Mouse (Mus musculus): ENCODE data around the gene Eri2. TPM values are rescaled to one million over a fixed set of nuclear protein-coding genes. Genes with fewer than 3 reads are reported as not detected.

Gene Eri2
- polyA plus RNA-seq, 1 experiment from 2014 or later: 6.3 TPM

- H3K9me3 ChIP-seq (ENCODE audit: control insufficient read depth, low read length): no peaks in the 10 kb centered on the region
- no peaks in the 10 kb centered on the region for H3K4me1 ChIP-seq (replicated peaks; ENCODE audit: control insufficient read depth, insufficient read depth)
- no peak overlapping the region for H3K27ac ChIP-seq (replicated peaks)
- H3K36me3 ChIP-seq (ENCODE audit: control insufficient read depth, insufficient read depth, low read length): peaks cover 25% of the 10 kb centered on the region
- no peak overlapping the region for H3K9ac ChIP-seq (ENCODE audit: low read length)
- H3K4me2 ChIP-seq (replicated peaks; ENCODE audit: low read depth): no peak overlapping the region
- no peak for TF ChIP-seq CTCF (IDR thresholded peaks at IDR 0.05; ENCODE audit: low read depth)
- TF ChIP-seq EP300 (optimal IDR thresholded peaks at IDR 0.05): no peak
- H3K4me3 ChIP-seq (ENCODE audit: low read depth, low read length): no peak overlapping the region
- 90% methylated on average over 5 of the region's 5 CpGs for WGBS
- DNase-seq (ENCODE audit: low spot score) (no peak), ATAC-seq (ENCODE audit: low FRiP score, low TSS enrichment) (no peak)
- H3K27me3 ChIP-seq (ENCODE audit: control insufficient read depth, insufficient read depth, low read length): no peaks in the 10 kb centered on the region
Measured at GRCm38 (mm10) chr7:119784908-119785307, 8.9 kb downstream of the Eri2 start.

- no peak overlapping the region for H3K4me3 ChIP-seq (ENCODE audit: low read depth, low read length)
- WGBS: 88% methylated on average over 2 of the region's 2 CpGs
- peaks cover 25% of the 10 kb centered on the region for H3K36me3 ChIP-seq (ENCODE audit: control insufficient read depth, insufficient read depth, low read length)
- no peak overlapping the region for H3K4me2 ChIP-seq (replicated peaks; ENCODE audit: low read depth)
- H3K27ac ChIP-seq (replicated peaks): no peak overlapping the region
- no peak overlapping the region for H3K9ac ChIP-seq (ENCODE audit: low read length)
- TF ChIP-seq CTCF (IDR thresholded peaks at IDR 0.05; ENCODE audit: low read depth) (0 out of 2 replicates have a peak, but pooled peaks have one; percentile 16), EP300 (optimal IDR thresholded peaks at IDR 0.05) (no peak)
- H3K9me3 ChIP-seq (ENCODE audit: control insufficient read depth, low read length): no peaks in the 10 kb centered on the region
- H3K27me3 ChIP-seq (ENCODE audit: control insufficient read depth, insufficient read depth, low read length): no peaks in the 10 kb centered on the region
- ATAC-seq (ENCODE audit: low FRiP score, low TSS enrichment): no peak
- no peaks in the 10 kb centered on the region for H3K4me1 ChIP-seq (replicated peaks; ENCODE audit: control insufficient read depth, insufficient read depth)
- DNase-seq (ENCODE audit: low spot score): no peak
Measured at GRCm38 (mm10) chr7:119783453-119783852, 10.4 kb downstream of the Eri2 start.

- Histone ChIP-seq H3K9ac (ENCODE audit: low read length) (no peak overlapping the region), H3K4me3 (ENCODE audit: low read depth, low read length) (no peak overlapping the region), H3K4me2 (replicated peaks; ENCODE audit: low read depth) (no peak overlapping the region), H3K4me1 (replicated peaks; ENCODE audit: control insufficient read depth, insufficient read depth) (no peaks in the 10 kb centered on the region), H3K9me3 (ENCODE audit: control insufficient read depth, low read length) (no peaks in the 10 kb centered on the region), H3K36me3 (ENCODE audit: control insufficient read depth, insufficient read depth, low read length) (no peaks in the 10 kb centered on the region), H3K27me3 (ENCODE audit: control insufficient read depth, insufficient read depth, low read length) (no peaks in the 10 kb centered on the region), H3K27ac (replicated peaks) (peak overlapping the region; percentile 61; the same call in 1 of the 2 replicates)
- ATAC-seq (ENCODE audit: low FRiP score, low TSS enrichment): peak; percentile 95
- WGBS: 73% methylated on average over 8 of the region's 8 CpGs
- TF ChIP-seq EP300 (optimal IDR thresholded peaks at IDR 0.05) (peak; percentile 32), CTCF (IDR thresholded peaks at IDR 0.05; ENCODE audit: low read depth) (no peak)
- DNase-seq (ENCODE audit: low spot score): peak; percentile 58
Measured at GRCm38 (mm10) chr7:119769895-119770294, 24.0 kb downstream of the Eri2 start.

GRCm38 (mm10) chr7:119766996-119767395 lies 26.9 kb downstream of the Eri2 start:
- Histone ChIP-seq H3K4me1 (replicated peaks; ENCODE audit: control insufficient read depth, insufficient read depth) (no peaks in the 10 kb centered on the region), H3K9me3 (ENCODE audit: control insufficient read depth, low read length) (no peaks in the 10 kb centered on the region), H3K9ac (ENCODE audit: low read length) (no peak overlapping the region), H3K4me2 (replicated peaks; ENCODE audit: low read depth) (no peak overlapping the region), H3K36me3 (ENCODE audit: control insufficient read depth, insufficient read depth, low read length) (no peaks in the 10 kb centered on the region), H3K27me3 (ENCODE audit: control insufficient read depth, insufficient read depth, low read length) (no peaks in the 10 kb centered on the region), H3K27ac (replicated peaks) (no peak overlapping the region), H3K4me3 (ENCODE audit: low read depth, low read length) (no peak overlapping the region)
- no peak for ATAC-seq (ENCODE audit: low FRiP score, low TSS enrichment)
- WGBS: 77% methylated on average over 6 of the region's 6 CpGs
- TF ChIP-seq EP300 (optimal IDR thresholded peaks at IDR 0.05) (no peak), CTCF (IDR thresholded peaks at IDR 0.05; ENCODE audit: low read depth) (no peak)
- DNase-seq (ENCODE audit: low spot score): no peak

GRCm38 (mm10) chr7:119764377-119764776 lies 29.5 kb downstream of the Eri2 start:
- peak; percentile 65; the same call in 1 of the 2 replicates for ATAC-seq (ENCODE audit: low FRiP score, low TSS enrichment)

GRCm38 (mm10) chr7:119762166-119762697 lies 31.6 kb downstream of the Eri2 start:
- H3K27ac ChIP-seq (replicated peaks): peak overlapping the region; percentile 61
- peak; percentile 74 for ATAC-seq (ENCODE audit: low FRiP score, low TSS enrichment)
- no peak overlapping the region for H3K9ac ChIP-seq (ENCODE audit: low read length)
- no peaks in the 10 kb centered on the region for H3K36me3 ChIP-seq (ENCODE audit: control insufficient read depth, insufficient read depth, low read length)
- no peak overlapping the region for H3K4me3 ChIP-seq (ENCODE audit: low read depth, low read length)
- H3K4me2 ChIP-seq (replicated peaks; ENCODE audit: low read depth): no peak overlapping the region
- no peaks in the 10 kb centered on the region for H3K27me3 ChIP-seq (ENCODE audit: control insufficient read depth, insufficient read depth, low read length)
- no peak for DNase-seq (ENCODE audit: low spot score)
- no peak for TF ChIP-seq EP300 (optimal IDR thresholded peaks at IDR 0.05)
- TF ChIP-seq CTCF (IDR thresholded peaks at IDR 0.05; ENCODE audit: low read depth): no peak
- H3K9me3 ChIP-seq (ENCODE audit: control insufficient read depth, low read length): no peaks in the 10 kb centered on the region
- WGBS: 19% methylated on average over 4 of the region's 4 CpGs
- H3K4me1 ChIP-seq (replicated peaks; ENCODE audit: control insufficient read depth, insufficient read depth): no peaks in the 10 kb centered on the region

More at GRCm38 (mm10) chr7:119764377-119764776, 29.5 kb downstream of the Eri2 start:
- DNase-seq (ENCODE audit: low spot score): no peak
- H3K9me3 ChIP-seq (ENCODE audit: control insufficient read depth, low read length): no peaks in the 10 kb centered on the region
- no peak overlapping the region for H3K9ac ChIP-seq (ENCODE audit: low read length)
- H3K4me3 ChIP-seq (ENCODE audit: low read depth, low read length): no peak overlapping the region
- no peak overlapping the region for H3K4me2 ChIP-seq (replicated peaks; ENCODE audit: low read depth)
- H3K27me3 ChIP-seq (ENCODE audit: control insufficient read depth, insufficient read depth, low read length): no peaks in the 10 kb centered on the region
- H3K36me3 ChIP-seq (ENCODE audit: control insufficient read depth, insufficient read depth, low read length): no peaks in the 10 kb centered on the region
- WGBS: 81% methylated on average over 3 of the region's 3 CpGs
- no peak overlapping the region for H3K27ac ChIP-seq (replicated peaks)
- no peaks in the 10 kb centered on the region for H3K4me1 ChIP-seq (replicated peaks; ENCODE audit: control insufficient read depth, insufficient read depth)
- TF ChIP-seq CTCF (IDR thresholded peaks at IDR 0.05; ENCODE audit: low read depth): no peak
- TF ChIP-seq EP300 (optimal IDR thresholded peaks at IDR 0.05): no peak
